Mouse (Mus musculus) forebrain, embryonic 13.5 days (tissue): ENCODE measurements at regions not wholly inside any gene's neighbourhood (a gene's known extent, or its start where the extent isn't known, plus 50 kb on each side); places are given as distances from the start of the nearest gene placed in this dataset.

ENCODE experiments used
- ATAC-seq: fragments of 200-750 bp; cut with Nextera tagmentation; 2 replicates; pipeline ENCODE4 v1.8.0; 2017
- H3K27ac ChIP-seq: fragments of 300-500 bp; sonication (generic); 2 replicates; pipeline ENCODE4 v1.5.1; 2015; ENCODE audit warnings: inconsistent platforms, mild to moderate bottlenecking, moderate library complexity
- H3K27me3 ChIP-seq: fragments of 300-500 bp; sonication (generic); 2 replicates; pipeline ENCODE4 v1.6.1; 2015; ENCODE audit warnings: mild to moderate bottlenecking, inconsistent platforms
- H3K36me3 ChIP-seq: fragments of 300-500 bp; sonication (generic); 2 replicates; pipeline ENCODE4 v1.6.1; 2015; ENCODE audit warnings: mild to moderate bottlenecking, inconsistent platforms; ENCODE audit not compliant: poor library complexity, severe bottlenecking
- H3K4me1 ChIP-seq: fragments of 300-500 bp; sonication (generic); 2 replicates; pipeline ENCODE4 v1.6.1; 2015; ENCODE audit warnings: inconsistent platforms
- H3K4me2 ChIP-seq: fragments of 300-500 bp; sonication (generic); 2 replicates; pipeline ENCODE4 v1.6.1; 2015; ENCODE audit warnings: inconsistent platforms, mild to moderate bottlenecking, moderate library complexity
- H3K4me3 ChIP-seq: fragments of 300-500 bp; sonication (generic); 2 replicates; pipeline ENCODE4 v1.5.1; 2015; ENCODE audit warnings: mild to moderate bottlenecking, inconsistent platforms
- H3K9ac ChIP-seq: fragments of 300-500 bp; sonication (generic); 2 replicates; pipeline ENCODE4 v1.6.1; 2015; ENCODE audit warnings: mild to moderate bottlenecking, inconsistent platforms
- H3K9me3 ChIP-seq: fragments of 300-500 bp; sonication (generic); replicated peaks from 2 replicates; pipeline ENCODE4 v1.6.1; 2016; ENCODE audit warnings: inconsistent platforms
- WGBS: fragments of 180-500 bp; shearing (Covaris S2); methylation state at CpG from one replicate; pipeline ENCODE4 v1.1.7; 2015; 5-methylcytosine and 5-hydroxymethylcytosine counted together

- Histone ChIP-seq H3K36me3 (no peaks in the 10 kb centered on the region), H3K4me1 (no peaks in the 10 kb centered on the region), H3K9ac (no peak overlapping the region), H3K27ac (no peak overlapping the region), H3K9me3 (no peaks in the 10 kb centered on the region), H3K4me3 (no peak overlapping the region), H3K27me3 (no peaks in the 10 kb centered on the region), H3K4me2 (no peak overlapping the region)
- WGBS: 59% methylated on average over 3 of the region's 3 CpGs
- no peak for ATAC-seq
Measured at GRCm38 (mm10) chr1:144309901-144310300, 60.9 kb upstream of the Rgs1 start.

GRCm38 (mm10) chr1:144308313-144308712, 59.3 kb upstream of the Rgs1 start:
- Histone ChIP-seq H3K4me2 (no peak overlapping the region), H3K27me3 (no peaks in the 10 kb centered on the region), H3K4me1 (no peaks in the 10 kb centered on the region), H3K36me3 (no peaks in the 10 kb centered on the region), H3K4me3 (no peak overlapping the region), H3K27ac (no peak overlapping the region), H3K9ac (no peak overlapping the region), H3K9me3 (no peaks in the 10 kb centered on the region)
- 94% methylated on average over 5 of the region's 5 CpGs for WGBS
- ATAC-seq: no peak

- H3K9me3 ChIP-seq: no peaks in the 10 kb centered on the region
- no peak overlapping the region for H3K4me3 ChIP-seq
- ATAC-seq: no peak
- no peak overlapping the region for H3K9ac ChIP-seq
- no peak overlapping the region for H3K27ac ChIP-seq
- no peaks in the 10 kb centered on the region for H3K4me1 ChIP-seq
- H3K27me3 ChIP-seq: no peaks in the 10 kb centered on the region
- H3K4me2 ChIP-seq: no peak overlapping the region
- WGBS: 96% methylated on average over 2 of the region's 2 CpGs
- H3K36me3 ChIP-seq: no peaks in the 10 kb centered on the region
Measured at GRCm38 (mm10) chr1:144307854-144308285, 58.8 kb upstream of the Rgs1 start.

GRCm38 (mm10) chr1:144307017-144307853, 58.2 kb upstream of the Rgs1 start:
- ATAC-seq: no peak
- H3K4me2 ChIP-seq: no peak overlapping the region
- WGBS: 44% methylated on average over 7 of the region's 7 CpGs
- no peak overlapping the region for H3K27ac ChIP-seq
- no peak overlapping the region for H3K9ac ChIP-seq
- no peaks in the 10 kb centered on the region for H3K4me1 ChIP-seq
- no peak overlapping the region for H3K4me3 ChIP-seq
- H3K36me3 ChIP-seq: no peaks in the 10 kb centered on the region
- no peaks in the 10 kb centered on the region for H3K9me3 ChIP-seq
- H3K27me3 ChIP-seq: no peaks in the 10 kb centered on the region

- Histone ChIP-seq H3K27ac (no peak overlapping the region), H3K9me3 (no peaks in the 10 kb centered on the region), H3K4me2 (no peak overlapping the region), H3K4me3 (no peak overlapping the region), H3K9ac (no peak overlapping the region), H3K36me3 (no peaks in the 10 kb centered on the region), H3K27me3 (no peaks in the 10 kb centered on the region), H3K4me1 (no peaks in the 10 kb centered on the region)
- 63% methylated on average over 2 of the region's 2 CpGs for WGBS
- no peak for ATAC-seq
Measured at GRCm38 (mm10) chr1:144306284-144306683, 57.2 kb upstream of the Rgs1 start.

- 94% methylated on average over 2 of the region's 2 CpGs for WGBS
- no peaks in the 10 kb centered on the region for H3K36me3 ChIP-seq
- ATAC-seq: no peak
- H3K27ac ChIP-seq: no peak overlapping the region
- no peaks in the 10 kb centered on the region for H3K27me3 ChIP-seq
- H3K4me3 ChIP-seq: no peak overlapping the region
- no peaks in the 10 kb centered on the region for H3K9me3 ChIP-seq
- no peak overlapping the region for H3K9ac ChIP-seq
- no peaks in the 10 kb centered on the region for H3K4me1 ChIP-seq
- no peak overlapping the region for H3K4me2 ChIP-seq
Measured at GRCm38 (mm10) chr1:144300670-144301069, 51.6 kb upstream of the Rgs1 start.
